Mouse (Mus musculus): ENCODE data around the gene Ino80e. TPM values are rescaled to one million over a fixed set of nuclear protein-coding genes. Genes with fewer than 3 reads are reported as not detected.
A peak's percentile ranks its signal among the peaks of the same experiment; 100 is the strongest.

Gene Ino80e
- polyA plus RNA-seq, 1 experiment from 2014 or later = 55.2 TPM

GRCm38 (mm10) chr7:126881040-126881439 is 18.9 kb upstream of the Ino80e start:
- Histone ChIP-seq H3K9ac (peak overlapping the region; percentile 94), H3K27me3 (no peaks in the 10 kb centered on the region)
- 39% methylated on average over 6 of the region's 6 CpGs for WGBS (ENCODE audit: insufficient replicate concordance)

GRCm38 (mm10) chr7:126877239-126877638 is 15.1 kb upstream of the Ino80e start:
- Histone ChIP-seq H3K27me3 (no peaks in the 10 kb centered on the region), H3K36me3 (peaks cover 98% of the 10 kb centered on the region), H3K4me1 (replicated peaks) (peaks cover 31% of the 10 kb centered on the region), H3K27ac (no peak overlapping the region), H3K4me2 (no peak overlapping the region), H3K4me3 (replicated peaks) (no peak overlapping the region), H3K9me3 (replicated peaks) (no peaks in the 10 kb centered on the region), H3K9ac (no peak overlapping the region)
- DNase-seq = no peak
- 93% methylated on average over 1 of the region's 1 CpGs for WGBS (ENCODE audit: insufficient replicate concordance)
- no peak for ATAC-seq (ENCODE audit: low read depth)

More at GRCm38 (mm10) chr7:126881040-126881439, 18.9 kb upstream of the Ino80e start:
- H3K27ac ChIP-seq = peak overlapping the region; percentile 51; the same call in 1 of the 2 replicates
- H3K36me3 ChIP-seq = peaks cover 60% of the 10 kb centered on the region
- no peak for ATAC-seq (ENCODE audit: low read depth)
- no peaks in the 10 kb centered on the region for H3K9me3 ChIP-seq (replicated peaks)
- no peak for DNase-seq
- H3K4me2 ChIP-seq = peak overlapping the region; percentile 100
- peaks cover 49% of the 10 kb centered on the region for H3K4me1 ChIP-seq (replicated peaks)
- peak overlapping the region; percentile 89; the same call in 1 of the 2 replicates for H3K4me3 ChIP-seq (replicated peaks)

GRCm38 (mm10) chr7:126870520-126870891 is 8.3 kb upstream of the Ino80e start:
- Histone ChIP-seq H3K36me3 (peaks cover 100% of the 10 kb centered on the region), H3K9ac (no peak overlapping the region), H3K9me3 (replicated peaks) (no peaks in the 10 kb centered on the region), H3K27me3 (no peaks in the 10 kb centered on the region), H3K27ac (no peak overlapping the region), H3K4me2 (no peak overlapping the region), H3K4me3 (replicated peaks) (no peak overlapping the region), H3K4me1 (replicated peaks) (0 out of 2 replicates have a peak, but pooled peaks cover 6% of the 10 kb centered on the region)
- WGBS (ENCODE audit: insufficient replicate concordance) = 82% methylated on average over 2 of the region's 2 CpGs
- ATAC-seq (ENCODE audit: low read depth) (no peak), DNase-seq (no peak)

DNA sequence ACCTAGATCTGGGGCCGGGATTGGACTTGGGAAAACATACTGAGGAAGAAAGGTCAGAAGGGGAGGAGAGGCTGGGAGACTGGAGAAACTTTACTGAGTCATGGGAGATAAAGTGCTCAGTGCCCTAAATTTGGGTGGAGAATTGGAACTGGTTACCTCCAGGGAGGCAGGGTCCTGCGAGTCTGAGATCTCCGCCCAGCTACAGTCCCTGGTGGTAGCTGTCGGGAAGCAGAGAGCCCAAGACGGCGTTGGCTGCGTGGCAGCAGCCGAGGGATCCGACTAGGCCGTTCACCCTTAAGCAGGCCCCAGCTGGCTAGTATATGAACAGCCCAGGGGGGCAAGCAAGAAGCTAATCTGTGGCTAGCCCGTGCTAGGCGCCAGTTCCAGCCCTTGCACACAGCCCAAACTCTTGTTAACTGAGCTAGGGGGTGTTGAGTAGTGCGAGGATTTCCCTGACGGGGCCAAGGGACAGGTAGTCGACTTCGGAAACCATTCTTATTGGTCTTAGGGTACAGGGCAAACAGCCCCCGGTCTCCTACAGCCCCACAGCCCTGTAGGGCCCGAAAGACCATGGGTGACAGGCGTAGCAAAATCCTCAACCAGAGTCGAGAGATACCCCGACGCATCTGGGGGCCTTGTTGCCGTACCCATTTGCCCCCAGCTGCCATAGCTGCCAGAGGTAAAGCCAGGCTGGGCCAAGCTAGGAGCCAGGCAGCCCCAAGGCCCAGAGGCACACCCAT is 7.8 kb upstream of the Ino80e start:
- Histone ChIP-seq H3K36me3 (peaks cover 100% of the 10 kb centered on the region), H3K27me3 (no peaks in the 10 kb centered on the region), H3K4me3 (replicated peaks) (no peak overlapping the region), H3K27ac (no peak overlapping the region), H3K9ac (no peak overlapping the region), H3K4me2 (no peak overlapping the region), H3K9me3 (replicated peaks) (no peaks in the 10 kb centered on the region), H3K4me1 (replicated peaks) (0 out of 2 replicates have a peak, but pooled peaks cover 3% of the 10 kb centered on the region)
- no peak for ATAC-seq (ENCODE audit: low read depth)
- DNase-seq = no peak
- 88% methylated on average over 23 of the region's 23 CpGs for WGBS (ENCODE audit: insufficient replicate concordance)

GRCm38 (mm10) chr7:126868003-126868402 is 5.8 kb upstream of the Ino80e start:
- DNase-seq = no peak
- Histone ChIP-seq H3K9me3 (replicated peaks) (no peaks in the 10 kb centered on the region), H3K4me3 (replicated peaks) (no peak overlapping the region), H3K4me2 (no peak overlapping the region), H3K27me3 (no peaks in the 10 kb centered on the region), H3K36me3 (peaks cover 95% of the 10 kb centered on the region), H3K4me1 (replicated peaks) (peaks cover 21% of the 10 kb centered on the region), H3K27ac (no peak overlapping the region), H3K9ac (no peak overlapping the region)
- no peak for ATAC-seq (ENCODE audit: low read depth)
- WGBS (ENCODE audit: insufficient replicate concordance) = 78% methylated on average over 12 of the region's 12 CpGs

GRCm38 (mm10) chr7:126867534-126867933 is 5.4 kb upstream of the Ino80e start:
- H3K9ac ChIP-seq = no peak overlapping the region
- H3K27me3 ChIP-seq = no peaks in the 10 kb centered on the region
- WGBS (ENCODE audit: insufficient replicate concordance) = 86% methylated on average over 2 of the region's 2 CpGs
- DNase-seq (no peak), ATAC-seq (ENCODE audit: low read depth) (no peak)
- H3K4me2 ChIP-seq = no peak overlapping the region
- H3K4me1 ChIP-seq (replicated peaks) = peaks cover 26% of the 10 kb centered on the region
- peaks cover 90% of the 10 kb centered on the region for H3K36me3 ChIP-seq
- no peaks in the 10 kb centered on the region for H3K9me3 ChIP-seq (replicated peaks)
- no peak overlapping the region for H3K27ac ChIP-seq
- no peak overlapping the region for H3K4me3 ChIP-seq (replicated peaks)

DNA sequence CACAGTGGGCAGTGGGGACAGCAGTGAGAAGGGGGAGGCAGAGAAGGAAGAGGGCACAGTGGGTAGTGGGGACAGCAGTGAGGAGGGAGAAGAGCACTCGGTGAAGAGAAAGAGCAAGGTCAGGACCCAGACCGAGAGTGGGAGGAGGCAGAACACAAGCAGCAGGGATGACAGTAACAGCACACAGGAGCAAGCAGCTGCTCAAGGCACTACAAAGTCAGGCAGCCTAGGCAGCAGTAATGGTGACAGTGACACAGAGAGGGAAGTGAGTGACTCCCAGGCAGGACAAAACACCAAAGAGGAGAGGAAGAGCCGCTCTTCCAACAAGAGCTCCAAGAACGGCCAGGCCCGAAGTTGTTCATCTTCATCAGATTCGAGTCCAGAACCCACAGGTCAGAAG is 1.6 kb upstream of the Ino80e start:
- 72% methylated on average over 6 of the region's 6 CpGs for WGBS (ENCODE audit: insufficient replicate concordance)
- H3K27ac ChIP-seq = peak overlapping the region; percentile 78
- H3K9me3 ChIP-seq (replicated peaks) = no peaks in the 10 kb centered on the region
- peak overlapping the region; percentile 82 for H3K9ac ChIP-seq
- H3K4me3 ChIP-seq (replicated peaks) = peak overlapping the region; percentile 77
- no peaks in the 10 kb centered on the region for H3K27me3 ChIP-seq
- H3K4me2 ChIP-seq = peak overlapping the region; percentile 94
- ATAC-seq (ENCODE audit: low read depth) (no peak), DNase-seq (no peak)
- H3K36me3 ChIP-seq = peaks cover 68% of the 10 kb centered on the region
- peaks cover 45% of the 10 kb centered on the region for H3K4me1 ChIP-seq (replicated peaks)

- Histone ChIP-seq H3K4me2 (peak within 1 kb of the TSS; percentile 94), H3K27me3 (no peaks in the 10 kb centered on the region), H3K36me3 (peaks cover 68% of the 10 kb centered on the region), H3K4me1 (replicated peaks) (peaks cover 45% of the 10 kb centered on the region), H3K4me3 (replicated peaks) (peak within 1 kb of the TSS; percentile 77), H3K9ac (peak within 1 kb of the TSS; percentile 88), H3K9me3 (replicated peaks) (no peaks in the 10 kb centered on the region), H3K27ac (peak within 1 kb of the TSS; percentile 79)
- ATAC-seq (ENCODE audit: low read depth) = peak; percentile 93
- peak; percentile 94 for DNase-seq
- WGBS (ENCODE audit: insufficient replicate concordance) = 1% methylated on average over 42 of the region's 42 CpGs
These were observed 597 bp downstream of the Ino80e start, which contains the start of gene Hirip3 for GRCm38 (mm10) chr7:126861429-126862130. Hirip3 (plus strand) TSS chr7:126861972.

- Histone ChIP-seq H3K9me3 (replicated peaks) (no peaks in the 10 kb centered on the region), H3K4me2 (peak overlapping the region; percentile 94), H3K4me1 (replicated peaks) (peaks cover 45% of the 10 kb centered on the region), H3K27ac (peak overlapping the region; percentile 79), H3K36me3 (peaks cover 68% of the 10 kb centered on the region), H3K9ac (peak overlapping the region; percentile 88), H3K27me3 (no peaks in the 10 kb centered on the region), H3K4me3 (replicated peaks) (peak overlapping the region; percentile 77)
- DNase-seq = no peak
- ATAC-seq (ENCODE audit: low read depth) = no peak
- 26% methylated on average over 5 of the region's 5 CpGs for WGBS (ENCODE audit: insufficient replicate concordance)
These were observed 1.2 kb downstream of the Ino80e start for GRCm38 (mm10) chr7:126860987-126861386.

- Histone ChIP-seq H3K36me3 (peaks cover 84% of the 10 kb centered on the region), H3K27ac (no peak overlapping the region), H3K4me1 (replicated peaks) (peaks cover 17% of the 10 kb centered on the region), H3K4me2 (no peak overlapping the region), H3K9me3 (replicated peaks) (no peaks in the 10 kb centered on the region), H3K9ac (no peak overlapping the region), H3K4me3 (replicated peaks) (no peak overlapping the region), H3K27me3 (no peaks in the 10 kb centered on the region)
- ATAC-seq (ENCODE audit: low read depth) = no peak
- DNase-seq = no peak
- 74% methylated on average over 9 of the region's 9 CpGs for WGBS (ENCODE audit: insufficient replicate concordance)
These were observed 5.3 kb downstream of the Ino80e start for GRCm38 (mm10) chr7:126856741-126857420.

- Histone ChIP-seq H3K9me3 (replicated peaks) (no peaks in the 10 kb centered on the region), H3K4me2 (no peak overlapping the region), H3K4me3 (replicated peaks) (no peak overlapping the region), H3K27me3 (peaks cover 6% of the 10 kb centered on the region; the same call in 1 of the 2 replicates), H3K9ac (no peak overlapping the region), H3K36me3 (peaks cover 88% of the 10 kb centered on the region), H3K4me1 (replicated peaks) (peaks cover 9% of the 10 kb centered on the region), H3K27ac (no peak overlapping the region)
- ATAC-seq (ENCODE audit: low read depth) (no peak), DNase-seq (no peak)
- 84% methylated on average over 3 of the region's 3 CpGs for WGBS (ENCODE audit: insufficient replicate concordance)
These were observed 6.5 kb downstream of the Ino80e start for GRCm38 (mm10) chr7:126855641-126856040.
